ENCODE assay signal across 8 mouse cellular contexts in genomic region chr10:127070190-127071121, GRCm38 (mm10). TPM values are rescaled to one million over a fixed set of nuclear protein-coding genes. Genes with fewer than 3 reads are reported as not detected.
DNase-seq lines count a peak whose midpoint lies in the region; ATAC-seq and TF ChIP-seq lines count a peak whose summit lies in the region.

Tspan31 (minus strand) TSS chr10:127070264.

- peak within 1 kb of the TSS; percentile 95 for H3K4me3 ChIP-seq in bone marrow macrophage, adult 2 months (ENCODE audit: insufficient read depth, low read length)
- peak within 1 kb of the TSS; percentile 73 for H3K4me3 ChIP-seq in embryonic facial prominence, embryonic 15.5 days (replicated peaks)
- H3K4me3 ChIP-seq in limb, embryonic 12.5 days (replicated peaks), result peak within 1 kb of the TSS; percentile 64
- peak within 1 kb of the TSS; percentile 54 for H3K4me3 ChIP-seq in midbrain, embryonic 14.5 days (replicated peaks; ENCODE audit: low read depth, low read length)

- 0 out of 2 replicates have a peak, but pooled peaks have one; percentile 75 for TF ChIP-seq POLR2A in bone marrow macrophage, adult 2 months (IDR thresholded peaks at IDR 0.05; ENCODE audit: borderline replicate concordance, low read depth, low read length)

- ATAC-seq in embryonic facial prominence, embryonic 15.5 days (ENCODE audit: insufficient number of reproducible peaks, low FRiP score, low TSS enrichment, low read depth), result peak; percentile 93
- ATAC-seq in limb, embryonic 12.5 days (ENCODE audit: insufficient number of reproducible peaks, insufficient read depth, low FRiP score, low TSS enrichment, low read depth), result peak; percentile 88
- peak; percentile 91 for ATAC-seq in midbrain, embryonic 14.5 days (ENCODE audit: low FRiP score, low TSS enrichment)

- peak within 1 kb of the TSS; percentile 75 for H3K27ac ChIP-seq in bone marrow macrophage, adult 2 months (ENCODE audit: insufficient read depth, low read depth, low read length)
- H3K27ac ChIP-seq in embryonic facial prominence, embryonic 15.5 days (replicated peaks), result peak within 1 kb of the TSS; percentile 95
- peak within 1 kb of the TSS; percentile 90 for H3K27ac ChIP-seq in limb, embryonic 12.5 days
- peak within 1 kb of the TSS; percentile 85 for H3K27ac ChIP-seq in midbrain, embryonic 14.5 days (replicated peaks; ENCODE audit: low read depth, low read length)

- no peaks in the 10 kb centered on the region for H3K9me3 ChIP-seq in embryonic facial prominence, embryonic 15.5 days (replicated peaks)
- no peaks in the 10 kb centered on the region for H3K9me3 ChIP-seq in limb, embryonic 12.5 days
- no peaks in the 10 kb centered on the region for H3K9me3 ChIP-seq in midbrain, embryonic 14.5 days (ENCODE audit: control insufficient read depth, low read length)

- H3K4me2 ChIP-seq in embryonic facial prominence, embryonic 15.5 days (replicated peaks), result peak within 1 kb of the TSS; percentile 67
- peak within 1 kb of the TSS; percentile 93 for H3K4me2 ChIP-seq in limb, embryonic 12.5 days
- peak within 1 kb of the TSS; percentile 95 for H3K4me2 ChIP-seq in midbrain, embryonic 14.5 days (ENCODE audit: low read length)

- under 1% methylated on average over 36 of the region's 36 CpGs for WGBS in embryonic facial prominence, embryonic 15.5 days
- WGBS in limb, embryonic 12.5 days, result 2% methylated on average over 36 of the region's 36 CpGs
- WGBS in midbrain, embryonic 14.5 days, result 2% methylated on average over 36 of the region's 36 CpGs

- TF ChIP-seq CTCF in bone marrow macrophage, adult 2 months (IDR thresholded peaks at IDR 0.05; ENCODE audit: low read depth, low read length), result no peak

- peak within 1 kb of the TSS; percentile 59 for H3K9ac ChIP-seq in embryonic facial prominence, embryonic 15.5 days
- H3K9ac ChIP-seq in limb, embryonic 12.5 days (replicated peaks), result peak within 1 kb of the TSS; percentile 75
- peak within 1 kb of the TSS; percentile 74 for H3K9ac ChIP-seq in midbrain, embryonic 14.5 days (replicated peaks; ENCODE audit: low read length)

- H3K4me1 ChIP-seq in bone marrow macrophage, adult 2 months (ENCODE audit: control insufficient read depth, insufficient read depth, low read length), result peaks cover 9% of the 10 kb centered on the region
- H3K4me1 ChIP-seq in embryonic facial prominence, embryonic 15.5 days, result peaks cover 24% of the 10 kb centered on the region
- H3K4me1 ChIP-seq in limb, embryonic 12.5 days (replicated peaks), result peaks cover 27% of the 10 kb centered on the region
- H3K4me1 ChIP-seq in midbrain, embryonic 14.5 days (ENCODE audit: control insufficient read depth, insufficient read depth, low read length), result peaks cover 14% of the 10 kb centered on the region

- peak; percentile 52 to 63 for DNase-seq in B cell, adult 2 months
- peak; percentile 96 for DNase-seq in heart, adult 8-10 months (ENCODE audit: low spot score)
- peak; percentile 95 to 97 for DNase-seq in kidney, adult 8-10 months
- peak; percentile 97 for DNase-seq in midbrain, embryonic 14.5 days
- peak; percentile 50 to 58 for DNase-seq in spleen, adult 18-20 months

- H3K36me3 ChIP-seq in embryonic facial prominence, embryonic 15.5 days, result peaks cover 33% of the 10 kb centered on the region
- peaks cover 35% of the 10 kb centered on the region for H3K36me3 ChIP-seq in limb, embryonic 12.5 days
- peaks cover 30% of the 10 kb centered on the region for H3K36me3 ChIP-seq in midbrain, embryonic 14.5 days (ENCODE audit: control insufficient read depth, insufficient read depth, low read length)

- peaks cover 3% of the 10 kb centered on the region for H3K27me3 ChIP-seq in embryonic facial prominence, embryonic 15.5 days
- H3K27me3 ChIP-seq in limb, embryonic 12.5 days, result peaks cover 9% of the 10 kb centered on the region
- no peaks in the 10 kb centered on the region for H3K27me3 ChIP-seq in midbrain, embryonic 14.5 days (ENCODE audit: control insufficient read depth, insufficient read depth, low read length)

RNA-seq across cellular contexts. Expression of gene Tspan31, which starts in this region (rescaled TPM):
- 116 and 126 TPM in 2 replicates for polyA plus RNA-seq in bone marrow macrophage, adult 2 months (2012; ENCODE audit: insufficient read depth, insufficient read length, missing spikeins)
- 175 and 177 TPM in 2 replicates for polyA plus RNA-seq in embryonic facial prominence, embryonic 15.5 days (2015; fragmentation: Nextera tagmentation; extraction: Ambion mirVana)
- 10 to 100 TPM; 43.7 to 50.9 (median 48.6) TPM for total RNA-seq in heart, adult 8-10 months (2022)
- 171 and 172 TPM in 2 replicates for polyA plus RNA-seq in limb, embryonic 12.5 days (2016; fragmentation: Nextera tagmentation; extraction: Ambion mirVana)
- 67.7 and 71.7 TPM in 2 replicates for polyA plus RNA-seq in midbrain, embryonic 14.5 days (2014; fragmentation: Nextera tagmentation; extraction: Ambion mirVana)

Comparison
In these comparisons a context has a peak if more than half of its experiments do, and no peak if none do; other contexts are left out.
1. Peak in every context shown above with its lines: DNase-seq, ATAC-seq, H3K4me3 ChIP-seq and H3K27ac ChIP-seq.